Mouse (Mus musculus) CH12.LX (cell line): ENCODE results near the gene Cnksr3. TPM values are rescaled to one million over a fixed set of nuclear protein-coding genes. Genes with fewer than 3 reads are reported as not detected.

Experiments
- DNase-seq: peaks from one replicate; pipeline ENCODE4 v3.0.0-alpha.2; 2013; ENCODE audit errors: extremely low read depth
- H3K27ac ChIP-seq: 2 replicates; pipeline ENCODE4 v1.5.1; 2012; ENCODE audit warnings: low read depth, mild to moderate bottlenecking, control low read depth, moderate library complexity; ENCODE audit not compliant: insufficient read depth
- H3K27me3 ChIP-seq: replicated peaks from 2 replicates; pipeline ENCODE3; 2012; ENCODE audit warnings: inconsistent platforms
- H3K36me3 ChIP-seq, 2 experiments: replicated peaks in 1 of 2; 2 replicates each; pipeline versions ENCODE3 to v1.6.1; 2012; ENCODE audit warnings: inconsistent platforms in 1 of 2, low read length in 1 of 2, mild to moderate bottlenecking in 1 of 2, mixed read lengths in 1 of 2, moderate library complexity in 1 of 2; ENCODE audit not compliant: control insufficient read depth in 1 of 2, insufficient read depth in 1 of 2
- H3K4me1 ChIP-seq, 2 experiments: 2 replicates each; pipeline ENCODE4 v1.6.1; 2012; ENCODE audit warnings: inconsistent platforms in 1 of 2, moderate library complexity in 1 of 2; ENCODE audit not compliant: insufficient read depth in 2 of 2, control insufficient read depth in 1 of 2
- H3K4me2 ChIP-seq: 2 replicates; pipeline ENCODE4 v1.6.1; 2012; ENCODE audit warnings: low read depth, mild to moderate bottlenecking, control low read depth; ENCODE audit not compliant: poor library complexity, insufficient read depth, severe bottlenecking
- H3K4me3 ChIP-seq, 3 experiments: fragments of 150-350 bp in 1 of 3; sonication (generic) in 1 of 3; replicated peaks in 1 of 3; 2 replicates each; pipeline versions ENCODE3 to v1.5.1; 2011 to 2012; ENCODE audit warnings: low read depth in 2 of 3, low read length in 2 of 3, mild to moderate bottlenecking in 2 of 3, moderate library complexity in 2 of 3, control low read depth in 1 of 3, improper control_type of control experiment in 1 of 3, inconsistent platforms in 1 of 3, mixed read lengths in 1 of 3; ENCODE audit not compliant: poor library complexity in 1 of 3
- H3K79me2 ChIP-seq: replicated peaks from 2 replicates; pipeline ENCODE4 v1.6.1; 2012; ENCODE audit warnings: mild to moderate bottlenecking, moderate library complexity; ENCODE audit not compliant: control insufficient read depth, poor library complexity, insufficient read depth, severe bottlenecking; ENCODE audit errors: extremely low read depth
- H3K9ac ChIP-seq: 2 replicates; pipeline ENCODE4 v1.6.1; 2012; ENCODE audit warnings: low read depth, mild to moderate bottlenecking, control low read depth, moderate library complexity; ENCODE audit not compliant: insufficient read depth
- H3K9me3 ChIP-seq: replicated peaks from 2 replicates; pipeline ENCODE3; 2012; ENCODE audit warnings: low read length, inconsistent platforms, mixed read lengths
- CHD1 ChIP-seq: IDR thresholded peaks from 2 replicates; pipeline ENCODE4 v1.6.1; 2012; ENCODE audit warnings: low read depth, low read length, improper control_type of control experiment, inconsistent platforms
- CTCF ChIP-seq, 2 experiments: IDR thresholded peaks in 1 of 2; conservative IDR thresholded peaks in 1 of 2; 2 replicates each; pipeline ENCODE4 v1.5.1; 2011 to 2012; ENCODE audit warnings: low read depth in 2 of 2, low read length in 2 of 2, improper control_type of control experiment in 1 of 2, inconsistent platforms in 1 of 2, mild to moderate bottlenecking in 1 of 2, moderate library complexity in 1 of 2
- E2F4 ChIP-seq: IDR thresholded peaks from 2 replicates; pipeline ENCODE4 v1.6.1; 2011; ENCODE audit warnings: low read depth, low read length, improper control_type of control experiment; ENCODE audit not compliant: insufficient replicate concordance
- ELF1 ChIP-seq: IDR thresholded peaks from 2 replicates; pipeline ENCODE4 v1.6.1; 2014; ENCODE audit warnings: low read depth, mild to moderate bottlenecking, inconsistent platforms, low read length, improper control_type of control experiment
- IRF4 ChIP-seq: IDR thresholded peaks from 2 replicates; pipeline ENCODE4 v1.6.1; 2014; ENCODE audit warnings: low read depth, mild to moderate bottlenecking, inconsistent platforms, low read length, improper control_type of control experiment
- JUN ChIP-seq: IDR thresholded peaks from 2 replicates; pipeline ENCODE4 v1.6.1; 2011; ENCODE audit warnings: low read depth, mild to moderate bottlenecking, low read length, improper control_type of control experiment, moderate library complexity; ENCODE audit not compliant: insufficient read depth
- JUND ChIP-seq: conservative IDR thresholded peaks from 2 replicates; pipeline ENCODE4 v1.6.1; 2011; ENCODE audit warnings: low read depth, low read length, improper control_type of control experiment
- MAFK ChIP-seq: IDR thresholded peaks from 2 replicates; pipeline ENCODE4 v1.6.1; 2011; ENCODE audit warnings: low read length, improper control_type of control experiment; ENCODE audit not compliant: insufficient replicate concordance
- MEF2A ChIP-seq: IDR thresholded peaks from 2 replicates; pipeline ENCODE4 v1.6.1; 2014; ENCODE audit warnings: low read depth, mild to moderate bottlenecking, inconsistent platforms, low read length, improper control_type of control experiment, borderline replicate concordance
- MXI1 ChIP-seq: IDR thresholded peaks from 2 replicates; pipeline ENCODE4 v1.6.1; 2011; ENCODE audit warnings: mild to moderate bottlenecking, low read depth, low read length, improper control_type of control experiment
- NRF1 ChIP-seq: IDR thresholded peaks from 2 replicates; pipeline ENCODE4 v1.6.1; 2014; ENCODE audit warnings: low read depth, mild to moderate bottlenecking, inconsistent platforms, low read length, improper control_type of control experiment, moderate library complexity
- PAX5 ChIP-seq: IDR thresholded peaks from 2 replicates; pipeline ENCODE4 v1.6.1; 2012; ENCODE audit warnings: low read length, inconsistent platforms, mixed read lengths
- POLR2AphosphoS2 ChIP-seq: IDR thresholded peaks from 2 replicates; pipeline ENCODE4 v1.6.1; 2011; ENCODE audit warnings: low read depth, low read length, improper control_type of control experiment
- RCOR1 ChIP-seq: conservative IDR thresholded peaks from 2 replicates; pipeline ENCODE4 v1.6.1; 2012; ENCODE audit warnings: low read depth, mild to moderate bottlenecking, inconsistent platforms, low read length, improper control_type of control experiment
- SIN3A ChIP-seq: IDR thresholded peaks from 2 replicates; pipeline ENCODE4 v1.6.1; 2012; ENCODE audit warnings: low read length, improper control_type of control experiment, inconsistent platforms
- SMC3 ChIP-seq: IDR thresholded peaks from 2 replicates; pipeline ENCODE4 v1.6.1; 2011; ENCODE audit warnings: low read depth, low read length, improper control_type of control experiment
- USF1 ChIP-seq: IDR thresholded peaks from 2 replicates; pipeline ENCODE4 v1.6.1; 2014; ENCODE audit warnings: low read depth, mild to moderate bottlenecking, inconsistent platforms, low read length, improper control_type of control experiment
- ZKSCAN1 ChIP-seq: IDR thresholded peaks from 2 replicates; pipeline ENCODE4 v1.6.1; 2012; ENCODE audit warnings: low read depth, inconsistent platforms, low read length, improper control_type of control experiment, borderline replicate concordance
- dilution Hi-C: fragments of 300-500 bp; cut with MboI; formaldehyde crosslinking; loops from 2 replicates; pipeline ENCODE4 v1.14.3; 2020; ENCODE audit warnings: low sequenced_read_pairs; ENCODE audit not compliant: extremely low pct_unique_long_range_greater_than_20kb, extremely low pct_ligation_motif_present
- in situ Hi-C: fragments of 300-500 bp; cut with MboI; formaldehyde crosslinking; loops from 3 replicates; pipeline ENCODE4 v1.14.3; 2019; ENCODE audit warnings: low sequenced_read_pairs, low pct_ligation_motif_present, low pct_unique_long_range_greater_than_20kb, mixed read lengths
- polyA plus RNA-seq: library from polyadenylated mRNA; unstranded; fragments of >175 nt; gene quantifications from 2 replicates; pipeline ENCODE4 v1.2.1, GENCODE M21; 2012; ENCODE audit warnings: low read depth; ENCODE audit not compliant: insufficient read length
- total RNA-seq, 2 experiments: library from RNA; depleted of rRNA; stranded (reverse); fragments of 300-350 nt in 1 of 2; fragments of >200 nt in 1 of 2; gene quantifications; 2 replicates each; pipeline ENCODE4 v1.2.3; 2012 to 2014

The Cnksr3 gene
- total and polyA plus RNA-seq, 3 experiments, result 0.72 to 3.9 (median 2.9) TPM

DNA sequence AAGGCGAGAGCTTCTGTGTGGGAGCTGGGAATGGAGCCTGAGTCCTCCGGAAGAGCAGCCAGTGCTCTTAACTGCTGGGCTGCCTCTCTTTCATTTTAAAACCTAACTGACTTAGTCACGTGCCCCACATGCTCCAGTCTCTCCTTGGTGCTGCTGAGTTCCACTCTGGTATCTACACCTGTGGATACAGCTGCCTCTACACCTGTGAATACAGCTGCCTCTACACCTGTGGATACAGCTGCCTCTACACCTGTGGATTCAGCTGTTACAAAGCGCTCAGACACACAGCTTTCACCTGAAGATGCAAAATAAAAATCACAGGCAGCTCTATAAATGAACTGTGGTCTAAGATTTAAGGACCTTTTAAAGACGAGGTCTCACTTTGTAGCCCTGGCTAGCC is 79.0 kb downstream of the Cnksr3 start:
- TF ChIP-seq SIN3A (no peak), ZKSCAN1 (no peak), USF1 (no peak), PAX5 (no peak), MAFK (no peak), JUND (no peak), MXI1 (no peak), IRF4 (no peak), CTCF (conservative IDR thresholded peaks at IDR 0.05 in 1 of 2, IDR thresholded peaks at IDR 0.05 in 1 of 2; ENCODE audit: low read depth in 2 of 2, low read length in 2 of 2) (no peak), POLR2AphosphoS2 (no peak), E2F4 (no peak), SMC3 (no peak), NRF1 (no peak), CHD1 (no peak), JUN (no peak), ELF1 (no peak), RCOR1 (no peak), MEF2A (no peak)
- Histone ChIP-seq H3K27ac (no peak overlapping the region), H3K9ac (no peak overlapping the region), H3K4me1 (peaks cover 0 to 5% of the 10 kb centered on the region in 2 experiments; a peak in 1 of 4 replicates), H3K9me3 (no peaks in the 10 kb centered on the region), H3K79me2 (no peaks in the 10 kb centered on the region), H3K36me3 (peaks cover 0 to 51% of the 10 kb centered on the region in 2 experiments), H3K27me3 (no peaks in the 10 kb centered on the region), H3K4me3 (no peak overlapping the region), H3K4me2 (no peak overlapping the region)
- in situ Hi-C loops, result no loop called here
- no peak for DNase-seq
- dilution Hi-C loops, result no loop called here

DNA sequence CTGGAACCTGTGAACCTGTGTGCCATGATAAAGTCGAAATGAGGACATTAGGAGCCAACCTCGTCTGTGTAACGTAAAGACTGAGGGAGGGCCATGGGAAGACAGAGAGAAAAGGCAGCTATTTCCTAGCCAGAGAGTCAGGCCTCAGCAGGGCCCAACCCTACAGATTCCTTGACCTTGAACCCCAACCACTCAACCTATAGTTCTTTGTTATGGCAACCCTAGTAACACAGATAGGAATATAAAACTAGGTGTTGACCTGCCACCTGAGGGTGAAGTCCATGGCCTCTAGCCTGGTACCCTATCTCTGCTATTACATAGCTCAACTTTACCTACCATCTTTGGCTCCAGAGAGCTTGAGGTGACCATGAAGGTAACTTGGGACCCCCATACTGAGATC is 80.6 kb downstream of the Cnksr3 start:
- in situ Hi-C loops, result no loop called here
- H3K4me2 ChIP-seq, result no peak overlapping the region
- H3K27ac ChIP-seq, result no peak overlapping the region
- no peaks in the 10 kb centered on the region for H3K27me3 ChIP-seq
- no peak for DNase-seq
- dilution Hi-C loops, result no loop called here
- H3K36me3 ChIP-seq, result peaks cover 0 to 65% of the 10 kb centered on the region in 2 experiments
- H3K4me1 ChIP-seq, result peaks cover 0 to 5% of the 10 kb centered on the region in 2 experiments; a peak in 2 of 4 replicates
- no peak overlapping the region for H3K9ac ChIP-seq
- H3K4me3 ChIP-seq, result no peak overlapping the region
- no peak for TF ChIP-seq RCOR1
- H3K79me2 ChIP-seq, result no peaks in the 10 kb centered on the region
- H3K9me3 ChIP-seq, result no peaks in the 10 kb centered on the region
